Mouse (Mus musculus) heart, adult 2 months (tissue): ENCODE results near the gene Rpl10-ps3. TPM values are rescaled to one million over a fixed set of nuclear protein-coding genes. Genes with fewer than 3 reads are reported as not detected.

Experiments used
- DNase-seq, 2 experiments: peaks; one replicate each; pipeline ENCODE4 v3.0.0; 2021
- H3K27ac ChIP-seq: fragments of 200-600 bp; 2 replicates; pipeline ENCODE4 v1.8.1; 2022
- H3K27me3 ChIP-seq: fragments of 200-500 bp; 2 replicates; pipeline ENCODE4 v1.6.1; 2012; ENCODE audit warnings: mild to moderate bottlenecking, low read length, inconsistent platforms, mixed read lengths; ENCODE audit not compliant: control insufficient read depth, insufficient read depth
- H3K36me3 ChIP-seq: fragments of 200-500 bp; 2 replicates; pipeline ENCODE4 v1.6.1; 2012; ENCODE audit warnings: low read length, inconsistent platforms; ENCODE audit not compliant: control insufficient read depth, insufficient read depth
- H3K4me1 ChIP-seq: fragments of 200-500 bp; 2 replicates; pipeline ENCODE4 v1.6.1; 2011; ENCODE audit warnings: low read length; ENCODE audit not compliant: control insufficient read depth, insufficient read depth
- H3K4me3 ChIP-seq: fragments of 200-600 bp; 2 replicates; pipeline ENCODE4 v1.8.1; 2022
- H3K79me2 ChIP-seq: fragments of 200-500 bp; replicated peaks from 2 replicates; pipeline ENCODE4 v1.6.1; 2012; ENCODE audit warnings: mild to moderate bottlenecking, inconsistent platforms, low read length, moderate library complexity, mixed read lengths; ENCODE audit not compliant: control insufficient read depth, insufficient read depth
- H3K9ac ChIP-seq: fragments of 200-500 bp; 2 replicates; pipeline ENCODE4 v1.6.1; 2012; ENCODE audit warnings: low read depth, mild to moderate bottlenecking, control low read depth, inconsistent platforms, low read length, mixed read lengths
- CTCF ChIP-seq: fragments of 200-600 bp; IDR thresholded peaks from 2 replicates; pipeline ENCODE4 v1.8.1; 2022; ENCODE audit warnings: antibody characterized with exemption, mild to moderate bottlenecking, moderate library complexity
- EP300 ChIP-seq: fragments of 200-500 bp; IDR thresholded peaks from 2 replicates; pipeline ENCODE4 v1.6.1; 2011; ENCODE audit warnings: low read depth, low read length, control low read depth; ENCODE audit not compliant: insufficient read depth
- POLR2A ChIP-seq: fragments of 200-500 bp; IDR thresholded peaks from 2 replicates; pipeline ENCODE4 v1.6.1; 2011; ENCODE audit warnings: mild to moderate bottlenecking, low read depth, low read length, control low read depth; ENCODE audit not compliant: insufficient read depth
- WGBS: fragments of 180-500 bp; shearing (Covaris S2); methylation state at CpG from one replicate; pipeline ENCODE4 v1.1.7; 2018; 5-methylcytosine and 5-hydroxymethylcytosine counted together
- intact Hi-C: fragments of 180-260 bp; cut with DNase I; formaldehyde crosslinking; loops from one replicate; pipeline ENCODE4 v1.15.1; 2025
- long read RNA-seq: library from polyadenylated mRNA; stranded (forward); transcript quantifications from one replicate; pipeline ENCODE4 v2.0.0, GENCODE M21; 2021
- polyA plus RNA-seq: library from polyadenylated mRNA; depleted of rRNA; stranded (reverse); fragments of >200 nt; gene quantifications from 2 replicates; pipeline ENCODE4 v1.2.3, GENCODE M21; 2012; rRNA removed
- total RNA-seq, 2 experiments: library from RNA; stranded (reverse); gene quantifications; 2 replicates each; pipeline ENCODE4 v1.2.3; 2021

The Rpl10-ps3 gene
- total RNA-seq (100 to 1,000 TPM; 477 to 494 TPM), polyA plus RNA-seq (69.3 and 113 TPM in 2 replicates)
- long read RNA-seq, transcript Rpl10-ps3-201 (1 exons, 768 nt), result major isoform, 77 of 77 reads
- long read RNA-seq, partial matches to known transcripts, result 0 of 77 reads
- long read RNA-seq, other reads (novel, unspliced or antisense), result 0 of 77 reads

GRCm38 (mm10) chr9:50344868-50345267 lies at the start of gene Rpl10-ps3:
Gene Rpl10-ps3, minus strand, starts transcription at chr9:50344968.
- H3K27ac ChIP-seq, result no peak within 1 kb of the TSS
- no peak for DNase-seq
- intact Hi-C loops, result no loop called here
- no peaks in the 10 kb centered on the region for H3K36me3 ChIP-seq
- TF ChIP-seq POLR2A (no peak), EP300 (no peak), CTCF (no peak)
- H3K4me3 ChIP-seq, result no peak within 1 kb of the TSS
- no peaks in the 10 kb centered on the region for H3K79me2 ChIP-seq
- H3K27me3 ChIP-seq, result no peaks in the 10 kb centered on the region
- H3K9ac ChIP-seq, result no peak within 1 kb of the TSS
- 96% methylated on average over 11 of the region's 13 CpGs for WGBS
- no peaks in the 10 kb centered on the region for H3K4me1 ChIP-seq

- TF ChIP-seq POLR2A (no peak), EP300 (no peak), CTCF (no peak)
- intact Hi-C loops, result no loop called here
- Histone ChIP-seq H3K9ac (no peak overlapping the region), H3K4me3 (no peak overlapping the region), H3K4me1 (no peaks in the 10 kb centered on the region), H3K27ac (no peak overlapping the region), H3K79me2 (no peaks in the 10 kb centered on the region), H3K27me3 (no peaks in the 10 kb centered on the region), H3K36me3 (no peaks in the 10 kb centered on the region)
- no peak for DNase-seq
- 32% methylated on average over 6 of the region's 6 CpGs for WGBS
Observed at GRCm38 (mm10) chr9:50375598-50375997, 30.8 kb upstream of the Rpl10-ps3 start.

GRCm38 (mm10) chr9:50374666-50375065 lies 29.9 kb upstream of the Rpl10-ps3 start:
- Histone ChIP-seq H3K27ac (no peak overlapping the region), H3K9ac (no peak overlapping the region), H3K27me3 (no peaks in the 10 kb centered on the region), H3K36me3 (no peaks in the 10 kb centered on the region), H3K79me2 (no peaks in the 10 kb centered on the region), H3K4me1 (no peaks in the 10 kb centered on the region), H3K4me3 (no peak overlapping the region)
- intact Hi-C loops, result no loop called here
- DNase-seq, result no peak
- TF ChIP-seq POLR2A (no peak), EP300 (no peak), CTCF (no peak)
- WGBS, result 70% methylated on average over 5 of the region's 5 CpGs

GRCm38 (mm10) chr9:50368551-50369297 lies 24.0 kb upstream of the Rpl10-ps3 start:
- TF ChIP-seq CTCF, result no peak
- TF ChIP-seq EP300, result no peak
- TF ChIP-seq POLR2A, result no peak
- whole genome bisulfite sequencing, result 65% methylated on average over 8 of the region's 8 CpGs

GRCm38 (mm10) chr9:50365059-50365780 lies 20.5 kb upstream of the Rpl10-ps3 start:
- Histone ChIP-seq H3K4me1 (no peaks in the 10 kb centered on the region), H3K36me3 (no peaks in the 10 kb centered on the region), H3K4me3 (no peak overlapping the region), H3K27me3 (no peaks in the 10 kb centered on the region), H3K9ac (no peak overlapping the region), H3K79me2 (no peaks in the 10 kb centered on the region), H3K27ac (no peak overlapping the region)
- intact Hi-C loops, result no loop called here
- TF ChIP-seq EP300 (no peak), CTCF (no peak), POLR2A (no peak)
- WGBS, result 57% methylated on average over 11 of the region's 11 CpGs
- DNase-seq, result no peak

More at GRCm38 (mm10) chr9:50368551-50369297, 24.0 kb upstream of the Rpl10-ps3 start:
- no peak overlapping the region for H3K27ac ChIP-seq
- no peaks in the 10 kb centered on the region for H3K79me2 ChIP-seq
- no peak overlapping the region for H3K9ac ChIP-seq
- no peaks in the 10 kb centered on the region for H3K27me3 ChIP-seq
- DNase-seq, result no peak
- no peaks in the 10 kb centered on the region for H3K4me1 ChIP-seq
- H3K36me3 ChIP-seq, result no peaks in the 10 kb centered on the region
- intact Hi-C loops, result no loop called here
- no peak overlapping the region for H3K4me3 ChIP-seq

GRCm38 (mm10) chr9:50363962-50364361 lies 19.2 kb upstream of the Rpl10-ps3 start:
- DNase-seq, result no peak
- no peaks in the 10 kb centered on the region for H3K79me2 ChIP-seq
- no peak overlapping the region for H3K27ac ChIP-seq
- TF ChIP-seq EP300, result no peak
- no peak for TF ChIP-seq CTCF
- no peak for TF ChIP-seq POLR2A
- H3K4me1 ChIP-seq, result no peaks in the 10 kb centered on the region
- no peak overlapping the region for H3K4me3 ChIP-seq
- H3K27me3 ChIP-seq, result no peaks in the 10 kb centered on the region
- no peak overlapping the region for H3K9ac ChIP-seq
- H3K36me3 ChIP-seq, result no peaks in the 10 kb centered on the region
- WGBS, result 25% methylated on average over 2 of the region's 2 CpGs
- intact Hi-C loops, result no loop called here
